Mouse (Mus musculus) liver, postnatal 0 days (tissue): Measurements from ENCODE around the gene Hist2h3b.

Source experiments
- CTCF ChIP-seq: sonication (generic); IDR thresholded peaks from 2 replicates; pipeline ENCODE4 v1.5.1; 2016; ENCODE audit warnings: antibody characterized with exemption, low read depth
- EP300 ChIP-seq: IDR thresholded peaks from 2 replicates; pipeline ENCODE4 v1.6.1; 2016; ENCODE audit warnings: antibody characterized with exemption, low read depth, mild to moderate bottlenecking

GRCm38 (mm10) chr3:96225421-96225820, 43.0 kb upstream of the Hist2h3b start:
- TF ChIP-seq CTCF (no peak), EP300 (no peak)
